Mouse (Mus musculus) neural tube, embryonic 13.5 days (tissue): ENCODE measurements at regions not wholly inside any gene's neighbourhood (a gene's known extent, or its start where the extent isn't known, plus 50 kb on each side); places are given as distances from the start of the nearest gene placed in this dataset.

Source experiments
- ATAC-seq: fragments of 200-750 bp; cut with Nextera tagmentation; 2 replicates; pipeline ENCODE4 v1.8.0; 2017; ENCODE audit warnings: low read depth, mild to moderate bottlenecking, moderate TSS enrichment, moderate library complexity
- H3K27ac ChIP-seq: fragments of 300-500 bp; sonication (generic); replicated peaks from 2 replicates; pipeline ENCODE4 v1.5.1; 2015; ENCODE audit warnings: moderate library complexity, mild to moderate bottlenecking, inconsistent platforms
- H3K27me3 ChIP-seq: fragments of 300-500 bp; sonication (generic); 2 replicates; pipeline ENCODE4 v1.6.1; 2015; ENCODE audit warnings: mild to moderate bottlenecking, inconsistent platforms
- H3K36me3 ChIP-seq: fragments of 300-500 bp; sonication (generic); 2 replicates; pipeline ENCODE4 v1.6.1; 2015; ENCODE audit warnings: mild to moderate bottlenecking, inconsistent platforms
- H3K4me1 ChIP-seq: fragments of 300-500 bp; sonication (generic); replicated peaks from 2 replicates; pipeline ENCODE4 v1.6.1; 2015; ENCODE audit warnings: inconsistent platforms
- H3K4me2 ChIP-seq: fragments of 300-500 bp; sonication (generic); 2 replicates; pipeline ENCODE4 v1.6.1; 2015; ENCODE audit warnings: inconsistent platforms, mild to moderate bottlenecking, moderate library complexity
- H3K4me3 ChIP-seq: fragments of 300-500 bp; sonication (generic); 2 replicates; pipeline ENCODE4 v1.5.1; 2015; ENCODE audit warnings: mild to moderate bottlenecking, inconsistent platforms
- H3K9ac ChIP-seq: fragments of 300-500 bp; sonication (generic); 2 replicates; pipeline ENCODE4 v1.6.1; 2015; ENCODE audit warnings: moderate library complexity, mild to moderate bottlenecking, inconsistent platforms
- H3K9me3 ChIP-seq: fragments of 300-500 bp; sonication (generic); 2 replicates; pipeline ENCODE4 v1.6.1; 2016; ENCODE audit warnings: inconsistent platforms
- WGBS: fragments of 180-500 bp; shearing (Covaris S2); methylation state at CpG from one replicate; pipeline ENCODE4 v1.1.7; 2015; 5-methylcytosine and 5-hydroxymethylcytosine counted together

DNA sequence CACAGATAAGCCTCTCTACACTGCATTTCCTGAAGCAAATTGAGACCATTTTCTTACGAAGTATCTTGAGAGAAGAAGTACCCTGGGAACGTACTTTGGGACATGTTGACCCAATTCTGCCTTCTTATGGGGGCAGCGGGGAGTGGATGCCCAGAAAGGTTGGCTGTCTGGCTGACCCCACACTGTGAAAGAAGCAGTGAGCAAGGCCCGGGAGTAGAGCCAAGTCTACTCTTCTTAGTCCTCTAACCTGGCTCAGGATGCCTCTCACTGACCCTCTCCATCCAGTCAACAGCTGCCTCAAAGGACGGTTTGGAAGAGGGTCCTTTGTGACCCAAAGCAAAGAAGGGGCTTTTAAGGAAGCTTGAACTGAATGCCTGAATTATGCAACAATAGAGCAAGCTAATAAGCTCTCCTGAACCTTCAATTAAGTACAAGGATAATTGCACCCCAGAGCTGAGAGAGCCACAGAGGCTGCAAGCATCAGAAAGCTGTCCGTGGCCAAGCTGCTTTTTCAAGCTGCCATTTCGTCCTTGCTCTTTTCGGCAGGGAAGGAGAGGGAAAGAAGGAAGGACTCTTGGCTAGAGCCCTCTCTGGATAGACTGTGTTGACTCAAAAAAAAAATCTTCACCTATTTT, 70.3 kb downstream of the Pctp start:
- Histone ChIP-seq H3K4me3 (no peak overlapping the region), H3K27ac (0 out of 2 replicates have a peak overlapping the region, but pooled peaks have one; percentile 6), H3K9me3 (no peaks in the 10 kb centered on the region), H3K36me3 (no peaks in the 10 kb centered on the region), H3K4me1 (peaks cover 16% of the 10 kb centered on the region), H3K27me3 (no peaks in the 10 kb centered on the region), H3K9ac (no peak overlapping the region), H3K4me2 (no peak overlapping the region)
- 44% methylated on average over 8 of the region's 8 CpGs for WGBS
- ATAC-seq, result no peak

DNA sequence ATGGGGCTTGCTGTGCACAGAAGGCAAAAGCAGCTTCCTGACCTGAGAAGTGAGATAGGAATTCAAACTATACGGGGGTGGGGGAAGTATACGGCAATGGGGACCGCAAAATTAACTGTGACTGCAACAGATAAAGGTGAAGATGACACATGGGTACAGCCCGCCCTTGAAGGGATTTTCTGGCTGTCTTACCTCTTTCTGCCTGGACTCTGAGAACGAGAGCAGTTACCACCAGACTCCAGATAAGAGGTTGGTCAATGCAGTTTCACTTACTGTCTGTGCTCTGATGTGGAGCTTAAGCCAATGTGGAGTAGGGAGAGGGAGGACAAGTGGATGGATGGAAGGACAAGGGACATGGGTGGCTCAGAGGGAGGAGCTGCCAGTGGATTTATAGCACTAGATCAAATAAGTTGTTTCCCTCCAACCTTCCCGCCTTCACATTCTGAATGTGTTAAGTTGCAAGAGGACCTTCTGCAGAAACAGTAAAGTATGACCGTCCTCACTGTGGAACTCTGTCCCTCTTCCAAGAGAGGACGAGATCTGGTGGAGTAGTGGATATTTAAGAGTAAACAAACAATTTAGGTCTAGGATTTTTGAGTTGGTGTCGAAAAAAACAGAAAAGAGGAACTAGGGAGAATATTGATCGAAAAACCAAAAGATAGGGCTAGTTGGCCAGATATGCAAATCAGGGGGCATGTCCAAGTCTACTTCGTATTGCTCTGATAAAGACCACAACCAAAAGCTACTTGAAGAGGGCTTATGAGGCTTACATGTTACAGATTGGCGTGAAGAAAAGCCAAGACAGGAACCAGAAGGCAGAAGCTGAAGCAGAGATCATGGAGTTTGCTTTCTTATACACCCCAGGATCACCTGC, 73.3 kb downstream of the Pctp start:
- no peak overlapping the region for H3K4me2 ChIP-seq
- no peak overlapping the region for H3K4me3 ChIP-seq
- no peak for ATAC-seq
- H3K27ac ChIP-seq, result no peak overlapping the region
- H3K9me3 ChIP-seq, result no peaks in the 10 kb centered on the region
- H3K27me3 ChIP-seq, result no peaks in the 10 kb centered on the region
- H3K9ac ChIP-seq, result no peak overlapping the region
- no peaks in the 10 kb centered on the region for H3K36me3 ChIP-seq
- peaks cover 16% of the 10 kb centered on the region for H3K4me1 ChIP-seq
- WGBS, result 86% methylated on average over 12 of the region's 12 CpGs

DNA sequence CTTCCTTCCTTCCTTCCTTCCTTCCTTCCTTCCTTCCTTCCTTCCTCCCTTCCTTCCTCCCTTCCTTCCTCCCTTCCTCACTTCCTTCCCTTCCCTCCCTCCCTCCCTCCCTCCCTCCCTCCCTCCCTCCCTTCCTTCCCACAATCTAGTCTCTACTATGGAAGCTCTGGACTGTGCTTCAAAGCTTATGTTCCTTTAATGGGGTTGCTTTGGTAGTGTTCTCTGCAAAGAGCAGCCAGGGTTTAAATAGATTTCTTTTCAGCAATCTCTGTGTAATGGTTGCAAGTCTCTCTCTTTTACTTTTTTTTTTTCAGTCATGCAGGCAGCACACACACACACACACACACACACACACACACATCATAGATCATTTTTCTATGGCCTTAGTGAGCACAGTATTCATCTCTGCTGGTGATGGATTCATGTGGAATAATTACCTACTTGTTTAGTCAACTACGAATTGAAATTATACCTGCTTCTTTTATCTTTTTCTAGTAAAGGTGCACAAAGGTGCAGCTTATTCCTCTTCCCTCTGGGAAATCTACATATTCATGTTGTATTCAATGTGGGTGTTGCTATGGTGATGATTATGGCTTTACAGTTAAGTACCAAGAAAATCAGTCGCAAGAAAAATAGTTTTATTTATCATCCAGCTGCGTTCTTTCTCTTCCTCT, 75.1 kb downstream of the Pctp start:
- Histone ChIP-seq H3K27ac (no peak overlapping the region), H3K9me3 (no peaks in the 10 kb centered on the region), H3K4me1 (peaks cover 6% of the 10 kb centered on the region), H3K4me2 (no peak overlapping the region), H3K4me3 (no peak overlapping the region), H3K36me3 (no peaks in the 10 kb centered on the region), H3K9ac (no peak overlapping the region), H3K27me3 (no peaks in the 10 kb centered on the region)
- no peak for ATAC-seq
- 54% methylated on average over 3 of the region's 3 CpGs for WGBS

DNA sequence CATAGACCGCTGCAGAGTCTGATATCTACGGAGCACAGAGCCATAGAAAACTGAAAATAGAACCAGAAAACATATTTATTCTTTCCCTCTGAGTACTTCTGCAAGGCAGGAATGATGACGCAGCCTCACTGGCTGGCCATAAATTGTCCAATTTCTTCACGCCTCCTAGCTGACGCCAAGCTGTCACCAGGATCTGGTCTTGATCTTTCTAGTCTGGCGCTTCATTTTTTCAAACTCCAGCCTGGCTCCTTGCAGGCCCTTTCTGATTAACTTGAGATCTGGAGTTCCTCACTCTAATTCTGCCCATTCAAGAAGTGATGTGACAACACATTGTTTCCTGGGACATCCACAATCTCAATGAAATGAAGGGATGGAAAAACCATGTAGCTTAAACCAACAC, 80.1 kb downstream of the Pctp start:
- WGBS, result 72% methylated on average over 6 of the region's 6 CpGs
- H3K4me1 ChIP-seq, result no peaks in the 10 kb centered on the region
- no peaks in the 10 kb centered on the region for H3K9me3 ChIP-seq
- H3K4me2 ChIP-seq, result no peak overlapping the region
- H3K4me3 ChIP-seq, result no peak overlapping the region
- H3K27ac ChIP-seq, result no peak overlapping the region
- no peaks in the 10 kb centered on the region for H3K27me3 ChIP-seq
- no peak for ATAC-seq
- H3K9ac ChIP-seq, result no peak overlapping the region
- no peaks in the 10 kb centered on the region for H3K36me3 ChIP-seq

DNA sequence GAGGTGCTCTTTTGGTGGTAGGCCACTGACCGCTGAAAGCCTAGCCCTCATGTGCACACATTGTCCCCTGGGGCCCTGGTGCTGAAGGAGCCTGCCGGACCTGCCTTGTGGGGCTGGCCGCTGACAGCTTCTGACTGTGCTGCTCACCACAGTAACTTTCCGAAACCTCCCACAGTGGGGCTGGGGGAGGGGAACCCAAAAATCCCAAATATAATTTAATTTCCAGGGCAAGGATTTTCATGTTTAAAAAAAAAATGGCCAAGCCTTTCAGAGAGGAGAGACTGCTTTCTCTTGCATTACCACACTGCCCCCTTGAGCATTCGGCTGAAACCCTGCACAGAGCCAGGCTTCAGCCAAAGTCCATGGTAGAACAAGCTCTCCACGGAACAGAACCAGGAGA, 81.5 kb downstream of the Pctp start:
- Histone ChIP-seq H3K4me3 (no peak overlapping the region), H3K27me3 (no peaks in the 10 kb centered on the region), H3K9ac (no peak overlapping the region), H3K36me3 (no peaks in the 10 kb centered on the region), H3K4me1 (no peaks in the 10 kb centered on the region), H3K4me2 (no peak overlapping the region), H3K27ac (no peak overlapping the region), H3K9me3 (no peaks in the 10 kb centered on the region)
- WGBS, result 71% methylated on average over 6 of the region's 6 CpGs
- ATAC-seq, result no peak

DNA sequence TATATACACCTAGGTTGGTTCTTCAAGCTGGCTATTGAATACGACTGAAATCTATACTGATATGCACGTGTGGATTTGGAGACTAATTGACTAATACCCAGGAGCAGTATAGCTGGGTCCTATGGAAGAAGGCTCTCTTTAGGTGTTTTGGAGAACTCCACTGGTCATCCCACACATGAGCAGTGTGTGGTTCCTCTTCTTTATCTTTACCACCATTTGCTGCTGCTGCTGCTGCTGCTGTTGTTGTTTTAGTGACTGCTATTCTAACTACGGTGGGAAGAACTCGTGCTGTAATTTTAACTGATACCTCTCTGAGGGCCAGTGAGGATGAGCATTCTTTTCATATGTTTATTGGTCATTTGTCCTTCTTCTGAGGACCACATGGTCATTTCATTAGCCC, 86.9 kb downstream of the Pctp start:
- 83% methylated on average over 4 of the region's 4 CpGs for WGBS
- Histone ChIP-seq H3K4me1 (no peaks in the 10 kb centered on the region), H3K36me3 (no peaks in the 10 kb centered on the region), H3K27me3 (no peaks in the 10 kb centered on the region), H3K4me3 (no peak overlapping the region), H3K9ac (no peak overlapping the region), H3K4me2 (no peak overlapping the region), H3K9me3 (no peaks in the 10 kb centered on the region), H3K27ac (no peak overlapping the region)
- no peak for ATAC-seq

DNA sequence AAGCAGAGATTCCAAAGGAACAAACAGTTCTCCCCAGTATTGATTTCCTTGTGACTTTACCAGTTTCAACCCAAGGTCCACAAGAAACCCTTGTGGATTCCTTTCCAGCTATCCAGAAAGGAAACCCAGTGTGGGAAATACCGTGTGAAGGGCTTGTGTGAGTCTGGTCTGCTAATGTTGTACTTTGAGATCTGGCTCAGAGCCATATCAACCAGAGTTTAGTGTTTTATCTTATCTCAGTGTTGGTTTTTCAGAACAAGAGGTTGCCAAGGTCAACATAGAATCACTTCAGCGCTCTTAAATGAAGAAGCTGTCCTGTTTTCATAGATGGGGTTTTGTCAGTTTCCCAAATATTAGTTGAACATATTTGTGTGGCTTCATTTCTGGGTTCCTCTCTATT, 88.1 kb downstream of the Pctp start:
- Histone ChIP-seq H3K4me2 (no peak overlapping the region), H3K4me1 (no peaks in the 10 kb centered on the region), H3K36me3 (no peaks in the 10 kb centered on the region), H3K27ac (no peak overlapping the region), H3K27me3 (no peaks in the 10 kb centered on the region), H3K9ac (no peak overlapping the region), H3K4me3 (no peak overlapping the region), H3K9me3 (no peaks in the 10 kb centered on the region)
- WGBS, result 77% methylated on average over 2 of the region's 2 CpGs
- ATAC-seq, result no peak

DNA sequence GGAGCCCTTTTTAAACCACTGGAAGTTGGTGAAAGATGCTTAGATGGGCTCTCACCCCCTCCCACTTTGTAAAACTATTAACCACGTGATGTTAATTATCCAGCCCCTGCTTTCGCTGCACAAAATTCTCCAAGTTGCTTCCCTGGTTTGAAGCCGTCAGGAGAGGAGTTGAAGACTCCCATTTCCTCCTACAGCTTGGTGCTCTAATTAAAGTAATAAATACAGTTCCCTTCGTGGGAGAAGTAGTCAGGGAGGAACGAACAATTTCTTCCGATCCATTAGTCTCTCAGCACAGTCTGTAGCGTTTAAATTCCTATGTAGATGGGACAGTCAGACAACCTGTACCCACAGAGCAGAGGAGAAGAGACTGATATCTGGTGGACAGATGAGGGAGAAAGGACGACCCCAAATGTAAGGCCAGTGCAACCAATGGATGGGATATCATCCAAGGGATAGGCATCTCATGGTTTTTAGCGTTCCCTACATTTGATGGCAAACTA, 101.4 kb downstream of the Pctp start:
- Histone ChIP-seq H3K4me3 (no peak overlapping the region), H3K27ac (no peak overlapping the region), H3K27me3 (no peaks in the 10 kb centered on the region), H3K9me3 (no peaks in the 10 kb centered on the region), H3K9ac (no peak overlapping the region), H3K4me2 (no peak overlapping the region), H3K4me1 (peaks cover 15% of the 10 kb centered on the region; the same call in 1 of the 2 replicates), H3K36me3 (no peaks in the 10 kb centered on the region)
- no peak for ATAC-seq
- 46% methylated on average over 9 of the region's 9 CpGs for WGBS

DNA sequence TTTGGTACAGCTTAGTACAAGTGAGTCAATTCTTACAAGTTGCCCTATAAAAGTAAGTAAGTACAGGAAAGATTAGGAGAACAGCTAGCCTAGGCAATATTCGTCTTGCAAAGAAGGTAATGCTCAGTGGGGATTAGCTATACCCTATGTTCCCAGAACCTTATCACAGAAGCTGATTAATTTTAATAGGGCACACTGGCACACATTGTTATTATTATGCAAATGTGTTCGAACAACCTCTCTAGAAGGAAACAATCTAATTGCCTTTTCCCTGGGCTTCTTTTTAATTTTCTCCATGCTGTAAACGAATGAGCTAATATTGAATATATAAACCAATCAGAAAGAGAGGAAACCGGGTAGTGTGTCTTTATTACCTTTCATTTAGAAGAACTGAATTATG, 104.2 kb downstream of the Pctp start:
- H3K27ac ChIP-seq, result no peak overlapping the region
- no peaks in the 10 kb centered on the region for H3K27me3 ChIP-seq
- H3K36me3 ChIP-seq, result no peaks in the 10 kb centered on the region
- H3K4me2 ChIP-seq, result no peak overlapping the region
- ATAC-seq, result peak; percentile 76
- H3K9ac ChIP-seq, result no peak overlapping the region
- H3K4me1 ChIP-seq, result peaks cover 15% of the 10 kb centered on the region; the same call in 1 of the 2 replicates
- 44% methylated on average over 4 of the region's 4 CpGs for WGBS
- H3K4me3 ChIP-seq, result no peak overlapping the region
- H3K9me3 ChIP-seq, result no peaks in the 10 kb centered on the region

DNA sequence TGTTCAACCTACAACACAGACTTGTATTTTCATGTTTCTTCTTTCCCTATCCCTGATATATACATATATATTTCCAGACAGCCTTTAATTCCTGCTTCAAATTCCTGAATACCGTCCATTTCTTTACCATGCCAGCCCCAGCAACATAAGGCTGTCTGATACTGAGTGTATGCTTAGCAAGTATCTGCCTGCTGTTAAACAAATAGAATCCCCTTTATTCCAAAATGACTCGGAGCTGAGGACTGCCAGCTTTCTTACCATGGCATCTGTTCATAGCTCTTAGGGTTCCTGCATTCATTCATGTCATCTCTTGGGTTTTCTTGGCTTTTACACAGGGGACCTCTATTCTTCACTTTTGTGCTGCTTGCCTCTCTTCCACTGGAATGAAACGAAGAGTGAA, 105.8 kb downstream of the Pctp start:
- H3K27ac ChIP-seq, result no peak overlapping the region; the same call in 1 of the 2 replicates

DNA sequence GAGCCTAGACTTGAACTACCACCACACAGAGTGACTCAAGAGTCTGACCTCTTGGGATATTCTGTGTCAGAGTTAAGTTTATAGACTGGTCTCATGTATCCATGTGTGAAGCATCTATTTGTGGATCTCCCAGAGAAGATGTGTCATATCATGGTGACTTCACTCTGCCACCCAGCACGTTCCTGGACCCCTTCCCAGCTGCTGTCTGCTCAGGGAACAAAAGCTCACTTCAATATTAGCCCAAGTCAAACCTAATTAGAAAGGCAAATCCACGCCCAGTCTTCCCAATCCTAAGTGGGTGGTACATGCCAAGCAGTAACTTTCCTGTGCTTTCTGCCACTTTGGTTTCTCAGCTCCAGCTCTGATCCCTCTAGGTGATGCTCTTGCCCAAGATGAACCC, 94.1 kb upstream of the Ankfn1 start:
- Histone ChIP-seq H3K4me2 (no peak overlapping the region), H3K4me1 (no peaks in the 10 kb centered on the region), H3K9ac (no peak overlapping the region), H3K27ac (no peak overlapping the region), H3K27me3 (no peaks in the 10 kb centered on the region), H3K9me3 (no peaks in the 10 kb centered on the region), H3K4me3 (no peak overlapping the region), H3K36me3 (no peaks in the 10 kb centered on the region)
- WGBS, result 56% methylated on average over 2 of the region's 2 CpGs
- ATAC-seq, result no peak

More for the DNA sequence above, 105.8 kb downstream of the Pctp start:
- Histone ChIP-seq H3K36me3 (no peaks in the 10 kb centered on the region), H3K4me1 (peaks cover 15% of the 10 kb centered on the region; the same call in 1 of the 2 replicates), H3K9ac (no peak overlapping the region), H3K27me3 (no peaks in the 10 kb centered on the region), H3K9me3 (no peaks in the 10 kb centered on the region), H3K4me3 (no peak overlapping the region), H3K4me2 (no peak overlapping the region)
- WGBS, result 58% methylated on average over 3 of the region's 3 CpGs
- ATAC-seq, result no peak

DNA sequence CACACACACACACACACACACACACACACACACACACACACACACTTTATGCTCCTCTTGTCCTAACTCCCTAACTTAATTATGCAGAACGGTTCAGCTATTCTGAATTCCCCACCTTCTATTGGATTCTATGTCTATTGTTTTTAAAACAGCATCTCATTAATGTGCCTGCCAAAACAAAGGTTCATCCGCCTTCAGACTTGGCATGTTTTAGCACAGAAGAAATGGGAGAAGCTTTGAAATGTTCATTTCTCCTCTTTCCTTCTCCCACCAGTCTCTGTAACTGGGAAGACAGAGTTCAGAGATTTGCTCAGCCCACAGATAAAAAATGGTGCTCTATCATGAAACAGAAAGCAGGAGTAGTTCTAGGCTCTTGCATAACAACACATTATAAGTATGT, 90.1 kb upstream of the Ankfn1 start:
- 69% methylated on average over 2 of the region's 2 CpGs for WGBS
- no peak for ATAC-seq
- Histone ChIP-seq H3K27ac (no peak overlapping the region), H3K9ac (no peak overlapping the region), H3K9me3 (no peaks in the 10 kb centered on the region), H3K4me1 (no peaks in the 10 kb centered on the region), H3K4me2 (no peak overlapping the region), H3K36me3 (no peaks in the 10 kb centered on the region), H3K4me3 (no peak overlapping the region), H3K27me3 (no peaks in the 10 kb centered on the region)
